Mouse (Mus musculus): ENCODE measurements at regions not wholly inside any gene's neighbourhood (a gene's known extent, or its start where the extent isn't known, plus 50 kb on each side); places are given as distances from the start of the nearest gene placed in this dataset.

GRCm38 (mm10) chr12:57871028-57871427 is 307.1 kb downstream of the Ttc6 start:
- no peak for TF ChIP-seq ZMIZ1 (IDR thresholded peaks at IDR 0.05; ENCODE audit: low read depth, low read length)
- no peak for TF ChIP-seq EP300 (IDR thresholded peaks at IDR 0.05; ENCODE audit: low read length)
- TF ChIP-seq TBP (conservative IDR thresholded peaks at IDR 0.05; ENCODE audit: low read depth, low read length), result no peak
- no peak for TF ChIP-seq POLR2A (IDR thresholded peaks at IDR 0.05; ENCODE audit: low read depth, low read length)
- TF ChIP-seq CTCF (conservative IDR thresholded peaks at IDR 0.05 in 1 of 2, IDR thresholded peaks at IDR 0.05 in 1 of 2; ENCODE audit: low read depth in 2 of 2, low read length in 2 of 2), result no peak
- TF ChIP-seq MAFK (IDR thresholded peaks at IDR 0.05; ENCODE audit: insufficient replicate concordance, low read length), result no peak
- no peak for TF ChIP-seq NELFE (IDR thresholded peaks at IDR 0.05; ENCODE audit: low read depth, low read length)
- TF ChIP-seq HCFC1 (IDR thresholded peaks at IDR 0.05; ENCODE audit: low read depth, low read length), result no peak
- TF ChIP-seq USF1 (IDR thresholded peaks at IDR 0.05; ENCODE audit: low read depth, low read length), result no peak
- TF ChIP-seq KAT2A (IDR thresholded peaks at IDR 0.05; ENCODE audit: insufficient replicate concordance, low read length), result no peak
- no peak for TF ChIP-seq NRF1 (IDR thresholded peaks at IDR 0.05; ENCODE audit: low read depth, low read length)
- no peak for TF ChIP-seq SMC3 (IDR thresholded peaks at IDR 0.05; ENCODE audit: low read depth, low read length)
- no peak for TF ChIP-seq TCF12 (IDR thresholded peaks at IDR 0.05; ENCODE audit: low read depth, low read length)
